ENCODE assay signal across 7 mouse cellular contexts in genomic region chr19:46642136-46642753, GRCm38 (mm10). TPM values are rescaled to one million over a fixed set of nuclear protein-coding genes. Genes with fewer than 3 reads are reported as not detected.
DNase-seq lines count a peak whose midpoint lies in the region; ATAC-seq and TF ChIP-seq lines count a peak whose summit lies in the region.

No protein-coding gene starts in this region.

- H3K9ac ChIP-seq in lung, postnatal 0 days (replicated peaks; ENCODE audit: low read depth) = 0 out of 2 replicates have a peak overlapping the region, but pooled peaks have one; percentile 6
- peak overlapping the region; percentile 14; the same call in 1 of the 2 replicates for H3K9ac ChIP-seq in forebrain, embryonic 14.5 days (ENCODE audit: low read length)
- peak overlapping the region; percentile 37 for H3K9ac ChIP-seq in stomach, embryonic 16.5 days (ENCODE audit: low read length)

- peak; percentile 49 for ATAC-seq in lung, postnatal 0 days
- no peak for ATAC-seq in forebrain, embryonic 14.5 days
- peak; percentile 26; the same call in 1 of the 2 replicates for ATAC-seq in stomach, embryonic 16.5 days (ENCODE audit: insufficient read depth, low FRiP score)
- ATAC-seq in megakaryocyte, adult 5-6 weeks (ENCODE audit: poor library complexity, severe bottlenecking) = no peak

- no peaks in the 10 kb centered on the region for H3K27me3 ChIP-seq in lung, postnatal 0 days (replicated peaks; ENCODE audit: insufficient read depth, low read length)
- no peaks in the 10 kb centered on the region for H3K27me3 ChIP-seq in forebrain, embryonic 14.5 days (replicated peaks; ENCODE audit: control insufficient read depth, insufficient read depth, low read length)
- no peaks in the 10 kb centered on the region for H3K27me3 ChIP-seq in limb, embryonic 10.5 days (ENCODE audit: low read depth, poor library complexity, severe bottlenecking)
- H3K27me3 ChIP-seq in stomach, embryonic 16.5 days (ENCODE audit: control insufficient read depth, insufficient read depth, low read length) = no peaks in the 10 kb centered on the region

- H3K27ac ChIP-seq in lung, postnatal 0 days (ENCODE audit: low read length) = peak overlapping the region; percentile 71
- peak overlapping the region; percentile 44; the same call in 1 of the 2 replicates for H3K27ac ChIP-seq in forebrain, embryonic 14.5 days (ENCODE audit: low read depth, low read length)
- H3K27ac ChIP-seq in limb, embryonic 10.5 days = peak overlapping the region; percentile 75
- H3K27ac ChIP-seq in stomach, embryonic 16.5 days (ENCODE audit: low read length) = peak overlapping the region; percentile 96

- H3K9me3 ChIP-seq in lung, postnatal 0 days (ENCODE audit: low read length) = no peaks in the 10 kb centered on the region
- H3K9me3 ChIP-seq in forebrain, embryonic 14.5 days (replicated peaks; ENCODE audit: control insufficient read depth, low read length) = no peaks in the 10 kb centered on the region
- H3K9me3 ChIP-seq in limb, embryonic 10.5 days (replicated peaks) = no peaks in the 10 kb centered on the region
- no peaks in the 10 kb centered on the region for H3K9me3 ChIP-seq in stomach, embryonic 16.5 days (replicated peaks; ENCODE audit: control insufficient read depth, low read length)

- 36% methylated on average over 22 of the region's 22 CpGs for WGBS in lung, postnatal 0 days
- 71% methylated on average over 22 of the region's 22 CpGs for WGBS in forebrain, embryonic 14.5 days
- WGBS in limb, embryonic 10.5 days = 76% methylated on average over 22 of the region's 22 CpGs
- WGBS in stomach, embryonic 16.5 days = 38% methylated on average over 22 of the region's 22 CpGs

- no peak overlapping the region for H3K4me3 ChIP-seq in lung, postnatal 0 days (ENCODE audit: low read depth, low read length)
- H3K4me3 ChIP-seq in forebrain, embryonic 14.5 days (ENCODE audit: low read depth, low read length) = no peak overlapping the region
- H3K4me3 ChIP-seq in limb, embryonic 10.5 days = no peak overlapping the region
- peak overlapping the region; percentile 6; the same call in 1 of the 2 replicates for H3K4me3 ChIP-seq in stomach, embryonic 16.5 days (replicated peaks; ENCODE audit: low read length)

- H3K36me3 ChIP-seq in lung, postnatal 0 days (ENCODE audit: insufficient read depth, low read length) = peaks cover 12% of the 10 kb centered on the region
- peaks cover 21% of the 10 kb centered on the region for H3K36me3 ChIP-seq in forebrain, embryonic 14.5 days (ENCODE audit: control insufficient read depth, insufficient read depth, low read length)
- peaks cover 46% of the 10 kb centered on the region for H3K36me3 ChIP-seq in limb, embryonic 10.5 days
- H3K36me3 ChIP-seq in stomach, embryonic 16.5 days (ENCODE audit: control insufficient read depth, insufficient read depth, low read length) = peaks cover 6% of the 10 kb centered on the region

- H3K4me1 ChIP-seq in lung, postnatal 0 days (ENCODE audit: insufficient read depth, low read depth, low read length) = peaks cover 50% of the 10 kb centered on the region
- peaks cover 26% of the 10 kb centered on the region; the same call in 1 of the 2 replicates for H3K4me1 ChIP-seq in forebrain, embryonic 14.5 days (ENCODE audit: control insufficient read depth, insufficient read depth, low read length)
- peaks cover 82% of the 10 kb centered on the region for H3K4me1 ChIP-seq in limb, embryonic 10.5 days
- H3K4me1 ChIP-seq in stomach, embryonic 16.5 days (ENCODE audit: control insufficient read depth, insufficient read depth, low read length) = peaks cover 67% of the 10 kb centered on the region

- peak; percentile 61 for DNase-seq in lung, postnatal 0 days (ENCODE audit: low spot score)
- no peak for DNase-seq in lung, postnatal 14 days
- no peak for DNase-seq in forebrain, embryonic 14.5 days (ENCODE audit: low spot score)
- no peak for DNase-seq in limb, embryonic 10.5 days (ENCODE audit: low spot score)
- DNase-seq in B cell, adult 2 months = no peak

- H3K4me2 ChIP-seq in lung, postnatal 0 days (replicated peaks; ENCODE audit: low read depth, low read length) = peak overlapping the region; percentile 25
- no peak overlapping the region for H3K4me2 ChIP-seq in forebrain, embryonic 14.5 days (ENCODE audit: low read length)
- peak overlapping the region; percentile 45 for H3K4me2 ChIP-seq in stomach, embryonic 16.5 days (ENCODE audit: low read depth, low read length)

- TF ChIP-seq EP300 in lung, postnatal 0 days (IDR thresholded peaks at IDR 0.05) = no peak; the same call in 1 of the 2 replicates

- peak; percentile 23 for TF ChIP-seq CTCF in lung, postnatal 0 days (IDR thresholded peaks at IDR 0.05)

RNA-seq across cellular contexts. Expression of gene Cyp17a1, which starts 30.7 kb away (rescaled TPM):
- 0.08 and 0.12 TPM in 2 replicates for polyA plus RNA-seq in lung, postnatal 0 days (2015; fragmentation: Nextera tagmentation; extraction: Ambion mirVana)
- polyA plus RNA-seq in forebrain, embryonic 14.5 days (2014; fragmentation: Nextera tagmentation; extraction: Ambion mirVana) = not detected in 2 replicates
- polyA plus RNA-seq in limb, embryonic 10.5 days (2016; fragmentation: Nextera tagmentation; extraction: Ambion mirVana) = not detected in 2 replicates
- polyA plus RNA-seq in stomach, embryonic 16.5 days (2015; fragmentation: Nextera tagmentation; extraction: Ambion mirVana) = 0.09 TPM in 1 of 2 replicates, not detected in the other
- total RNA-seq in megakaryocyte, adult 5-6 weeks (2015) = not detected in 2 replicates
- total RNA-seq in megakaryocyte, adult 5-6 weeks (2017) = not detected in 2 replicates

RNA-seq across cellular contexts. Expression of gene Wbp1l, which starts 43.4 kb away (rescaled TPM):
- polyA plus RNA-seq in lung, postnatal 0 days (2015; fragmentation: Nextera tagmentation; extraction: Ambion mirVana) = 34.6 and 37.4 TPM in 2 replicates
- polyA plus RNA-seq in forebrain, embryonic 14.5 days (2014; fragmentation: Nextera tagmentation; extraction: Ambion mirVana) = 23.6 and 25.5 TPM in 2 replicates
- 49.8 and 52.3 TPM in 2 replicates for polyA plus RNA-seq in limb, embryonic 10.5 days (2016; fragmentation: Nextera tagmentation; extraction: Ambion mirVana)
- polyA plus RNA-seq in stomach, embryonic 16.5 days (2015; fragmentation: Nextera tagmentation; extraction: Ambion mirVana) = 37.1 and 38.0 TPM in 2 replicates
- total RNA-seq in megakaryocyte, adult 5-6 weeks (2015) = 23.4 and 23.8 TPM in 2 replicates
- total RNA-seq in megakaryocyte, adult 5-6 weeks (2017) = 36.9 and 39.8 TPM in 2 replicates

RNA-seq across cellular contexts. Expression of gene Borcs7, which starts 47.5 kb away (rescaled TPM):
- 13.0 and 14.3 TPM in 2 replicates for polyA plus RNA-seq in lung, postnatal 0 days (2015; fragmentation: Nextera tagmentation; extraction: Ambion mirVana)
- 10.5 and 12.5 TPM in 2 replicates for polyA plus RNA-seq in forebrain, embryonic 14.5 days (2014; fragmentation: Nextera tagmentation; extraction: Ambion mirVana)
- polyA plus RNA-seq in limb, embryonic 10.5 days (2016; fragmentation: Nextera tagmentation; extraction: Ambion mirVana) = 11.0 and 12.7 TPM in 2 replicates
- 14.1 and 15.3 TPM in 2 replicates for polyA plus RNA-seq in stomach, embryonic 16.5 days (2015; fragmentation: Nextera tagmentation; extraction: Ambion mirVana)
- 12.7 TPM in 2 replicates for total RNA-seq in megakaryocyte, adult 5-6 weeks (2015)
- 4.7 and 6.2 TPM in 2 replicates for total RNA-seq in megakaryocyte, adult 5-6 weeks (2017)

Comparison
In these comparisons a context has a peak if more than half of its experiments do, and no peak if none do; other contexts are left out.
1. ATAC-seq: peak in lung, postnatal 0 days (single experiment) and stomach, embryonic 16.5 days (single experiment); none in forebrain, embryonic 14.5 days (single experiment) and megakaryocyte, adult 5-6 weeks (single experiment).
2. H3K27ac ChIP-seq: peak in every context shown above with its lines; median percentile 96 in stomach, embryonic 16.5 days; 75 in limb, embryonic 10.5 days; 71 in lung, postnatal 0 days; 44 in forebrain, embryonic 14.5 days.
3. Peak in every context shown above with its lines, with median percentiles within 50 percentile points of each other: H3K9ac ChIP-seq.